Mouse (Mus musculus): ENCODE data around the gene Cyp46a1.
A peak's percentile ranks its signal among the peaks of the same experiment; 100 is the strongest.

Gene Cyp46a1

GRCm38 (mm10) chr12:108333895-108334445, at the start of gene Cyp46a1:
TSS of gene Cyp46a1 (plus strand) at chr12:108334381.
- DNase-seq (ENCODE audit: low spot score), result peak; percentile 99

- no peak for DNase-seq (ENCODE audit: low spot score)
These were observed 49.5 kb upstream of the Cyp46a1 start for GRCm38 (mm10) chr12:108284455-108285224.

DNA sequence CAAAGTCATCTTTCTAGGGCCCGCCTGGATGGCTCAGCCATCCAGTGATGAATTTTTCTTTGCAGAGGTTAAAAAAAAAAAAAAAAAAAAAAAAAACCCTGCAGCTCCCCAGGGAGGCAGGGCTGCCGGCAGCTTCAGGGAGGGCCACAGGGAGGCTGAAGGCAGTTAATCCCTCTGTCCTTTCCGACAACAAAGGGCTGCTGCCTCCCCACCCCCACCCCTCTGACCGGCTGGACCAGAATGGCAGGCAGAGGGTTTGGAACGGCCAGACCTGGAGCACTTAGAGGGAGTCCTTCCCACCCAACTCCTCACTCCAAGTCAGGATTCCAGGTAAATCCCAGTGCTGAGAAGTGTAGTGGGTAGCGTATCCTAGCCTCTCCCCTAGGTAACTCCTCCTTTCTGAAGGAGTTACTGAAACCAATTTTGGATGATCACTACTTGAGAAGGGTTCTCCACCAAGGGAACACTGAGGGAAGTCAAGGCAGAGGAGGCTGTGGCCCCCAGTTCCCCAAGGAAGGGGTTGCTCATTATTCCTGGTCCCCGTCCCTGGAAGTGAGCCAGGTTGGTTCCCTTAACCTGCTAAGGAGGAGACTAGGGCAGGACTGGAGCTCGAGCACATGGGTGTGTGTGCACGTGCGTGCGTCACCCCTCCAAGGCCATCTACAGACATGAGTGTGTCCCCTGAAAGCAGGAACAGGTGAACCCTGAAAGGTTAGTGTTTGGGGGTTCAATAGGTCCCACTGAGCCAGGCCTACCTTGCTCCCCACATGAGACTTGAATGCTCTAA, 48.8 kb upstream of the Cyp46a1 start:
- DNase-seq (ENCODE audit: low spot score), result no peak

DNA sequence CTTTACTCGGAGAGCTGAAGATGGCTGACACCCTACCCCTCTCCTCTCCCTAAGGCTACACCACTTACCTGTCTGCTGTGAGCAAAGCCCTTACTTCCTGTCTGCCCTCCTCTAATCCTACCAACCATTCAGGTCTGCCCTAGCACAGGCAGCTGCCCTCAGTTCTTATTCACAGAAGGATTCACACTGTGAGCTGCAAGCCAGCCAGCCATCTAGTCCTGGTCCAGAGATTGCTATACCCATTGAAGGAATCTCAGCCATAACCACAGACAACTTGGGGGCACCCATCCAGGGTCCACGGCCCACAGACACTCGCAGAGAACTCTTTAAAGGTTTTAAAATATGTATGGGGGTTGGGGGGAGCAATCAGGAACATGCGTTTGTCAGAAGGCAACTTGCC, 47.8 kb upstream of the Cyp46a1 start:
- DNase-seq (ENCODE audit: low spot score), result no peak

DNA sequence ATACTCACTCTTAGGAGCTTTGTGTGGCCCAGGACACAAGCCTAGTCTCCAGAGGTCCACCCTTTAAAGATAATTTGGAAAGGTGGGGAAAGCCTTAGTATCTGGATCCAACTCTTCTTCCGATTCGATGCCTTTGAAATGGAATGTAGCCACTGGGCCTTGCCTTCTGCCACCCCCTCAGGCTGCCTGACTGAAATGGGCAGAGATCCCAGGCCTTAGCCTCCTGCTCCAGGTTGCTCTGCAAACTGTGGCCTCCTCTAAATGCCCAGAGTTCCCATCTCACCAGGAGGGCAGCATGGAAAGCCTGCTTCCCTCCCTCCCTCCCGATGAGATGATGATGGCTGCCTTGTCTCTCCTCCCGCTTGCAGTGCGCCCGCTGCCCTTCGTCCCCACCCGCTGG, 47.2 kb upstream of the Cyp46a1 start:
- DNase-seq (ENCODE audit: low spot score), result no peak

- DNase-seq (ENCODE audit: low spot score), result no peak
These were observed 45.9 kb upstream of the Cyp46a1 start for GRCm38 (mm10) chr12:108288127-108288880.

- DNase-seq (ENCODE audit: low spot score), result no peak
These were observed 41.8 kb upstream of the Cyp46a1 start for GRCm38 (mm10) chr12:108292419-108292818.

- DNase-seq (ENCODE audit: low spot score), result peak; percentile 67
These were observed 41.2 kb upstream of the Cyp46a1 start for GRCm38 (mm10) chr12:108292957-108293356.

DNA sequence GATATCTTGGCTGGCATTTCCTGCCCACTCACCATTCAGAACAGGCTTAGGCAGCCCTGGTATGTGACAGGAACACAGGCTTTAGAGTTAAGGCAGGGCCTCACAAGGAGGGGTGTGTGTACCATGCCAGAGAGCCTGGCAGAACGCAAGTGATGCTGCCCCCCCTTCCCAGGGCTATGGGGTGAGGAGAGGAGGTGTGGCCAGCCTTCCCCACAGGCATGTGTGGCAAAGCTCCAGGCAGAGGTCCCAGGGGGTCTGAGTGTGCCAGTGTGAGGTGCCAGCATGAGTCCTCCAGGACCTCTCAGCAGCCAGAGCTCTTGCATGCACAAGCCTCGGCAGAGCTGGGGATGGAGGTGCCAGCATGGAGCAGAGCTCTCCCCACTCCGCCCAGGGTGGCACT, 39.6 kb upstream of the Cyp46a1 start:
- no peak for DNase-seq (ENCODE audit: low spot score)

DNA sequence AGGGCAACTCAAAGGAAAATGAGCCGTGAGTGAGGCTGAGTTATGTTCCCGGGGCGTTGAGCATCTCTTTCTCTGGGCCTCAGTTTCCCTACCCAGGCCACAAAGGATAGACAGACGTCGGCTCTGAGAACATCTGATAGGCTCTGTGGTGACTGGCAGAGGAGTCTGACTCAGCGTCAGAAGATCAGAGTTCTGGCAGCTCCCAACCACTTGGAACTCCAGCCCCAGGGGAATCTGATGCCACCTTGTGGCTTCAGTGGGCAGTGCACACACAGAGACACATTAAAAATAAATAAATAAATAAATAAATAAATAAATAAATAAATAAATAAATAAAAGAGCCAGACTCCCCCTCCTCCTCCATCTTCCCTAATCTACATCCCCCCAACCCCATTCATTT, 37.1 kb upstream of the Cyp46a1 start:
- DNase-seq (ENCODE audit: low spot score), result no peak

DNA sequence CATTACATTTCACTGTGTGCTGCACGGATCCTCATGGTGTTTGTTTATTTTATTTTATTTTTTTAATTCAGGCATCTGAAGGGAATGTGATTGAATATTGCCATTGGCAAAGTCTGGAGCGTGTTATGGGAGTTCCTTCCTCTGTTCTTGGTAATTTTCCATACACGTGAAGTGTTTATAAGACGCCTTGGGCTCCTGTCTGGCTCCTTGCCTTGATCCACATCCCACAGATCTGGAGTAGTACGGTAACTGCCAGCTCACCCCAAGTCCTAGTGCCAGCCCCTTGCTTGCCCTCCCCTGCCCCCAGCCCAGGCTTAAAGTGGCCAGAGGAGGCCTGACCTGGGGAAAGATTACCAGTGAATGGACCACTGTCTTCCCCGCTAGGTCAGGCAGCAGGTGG, 33.2 kb upstream of the Cyp46a1 start:
- DNase-seq (ENCODE audit: low spot score), result no peak

DNA sequence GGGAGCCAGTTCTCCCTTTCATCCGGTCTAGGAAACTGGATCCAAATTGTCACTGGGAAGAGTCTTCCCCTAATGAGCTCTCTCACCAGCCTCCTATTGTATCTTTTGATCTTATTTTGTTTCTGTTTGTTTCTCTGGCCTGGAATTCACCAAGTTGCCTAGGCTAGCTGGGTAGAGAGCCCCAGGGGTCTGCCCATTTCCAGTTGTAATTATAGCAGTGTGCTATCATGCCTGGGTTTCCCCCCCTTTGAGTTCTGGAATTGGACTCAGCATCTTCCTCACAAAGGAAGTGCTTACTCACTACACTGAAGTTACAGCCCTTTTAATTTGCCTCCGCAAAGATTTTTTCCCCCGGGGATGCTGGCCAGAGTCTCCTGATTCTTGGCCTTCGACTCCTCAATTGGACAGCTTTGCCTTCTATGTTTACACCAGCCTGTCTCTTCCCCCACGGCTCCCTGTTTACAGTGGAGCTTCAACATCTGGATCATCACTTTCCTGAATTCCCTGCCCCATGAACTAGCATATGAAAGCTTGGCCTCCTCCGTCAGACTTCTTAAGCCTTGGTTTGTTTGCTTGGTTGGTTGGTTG, 30.3 kb upstream of the Cyp46a1 start:
- no peak for DNase-seq (ENCODE audit: low spot score)

- DNase-seq (ENCODE audit: low spot score), result no peak
These were observed 29.0 kb upstream of the Cyp46a1 start for GRCm38 (mm10) chr12:108305172-108305571.

DNA sequence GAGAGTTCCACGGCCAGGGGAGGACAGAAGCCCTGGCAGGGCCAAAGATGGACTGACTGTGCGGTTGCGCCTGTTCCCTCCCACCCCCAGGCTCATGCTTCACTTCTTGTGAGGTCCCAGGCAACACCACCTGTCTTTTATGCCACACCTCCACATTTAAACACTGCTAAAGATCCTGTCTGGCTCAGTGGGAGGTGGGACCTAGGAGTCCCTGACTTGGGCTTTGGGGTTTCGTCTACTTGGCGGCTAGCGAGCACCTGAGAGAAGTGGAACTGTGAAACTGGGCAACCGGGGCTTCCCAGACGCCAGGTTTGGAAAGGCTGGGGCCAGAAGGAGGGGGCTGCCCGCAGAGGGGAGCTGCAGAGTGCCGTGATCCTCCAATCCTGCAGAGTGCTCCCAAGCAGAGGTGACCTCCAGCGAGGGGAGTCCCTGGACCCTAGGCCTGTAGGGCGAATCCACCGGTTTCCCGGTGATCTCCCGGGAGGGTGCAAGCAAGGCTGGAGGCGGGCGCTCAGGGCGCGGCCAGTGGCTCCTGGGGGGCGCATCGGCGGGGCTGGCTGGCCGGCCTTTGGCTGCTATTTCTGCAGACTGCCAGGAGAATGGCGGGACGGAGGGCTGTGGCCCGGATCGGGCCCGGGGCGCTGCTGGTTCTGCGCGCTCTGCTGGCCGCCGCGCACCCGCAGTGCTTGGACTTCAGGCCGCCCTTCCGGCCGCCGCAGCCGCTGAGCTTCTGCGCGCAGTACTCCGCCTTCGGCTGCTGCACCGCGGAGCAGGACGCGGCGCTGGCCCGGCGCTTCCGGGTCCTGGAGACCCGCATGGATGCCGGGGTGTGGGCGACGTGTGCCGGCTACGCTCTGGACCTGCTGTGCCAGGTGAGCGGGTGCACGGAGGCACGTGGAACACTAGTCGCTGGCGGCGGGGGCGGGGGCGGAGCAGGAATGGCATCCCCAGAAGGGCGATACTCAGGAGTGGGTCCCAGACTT, 28.1 kb upstream of the Cyp46a1 start, which contains the start of gene Hhipl1:
Gene Hhipl1 (plus strand): TSS at position 459 of the 983 bp plus-strand sequence.
- DNase-seq (ENCODE audit: low spot score), result peak; percentile 41

DNA sequence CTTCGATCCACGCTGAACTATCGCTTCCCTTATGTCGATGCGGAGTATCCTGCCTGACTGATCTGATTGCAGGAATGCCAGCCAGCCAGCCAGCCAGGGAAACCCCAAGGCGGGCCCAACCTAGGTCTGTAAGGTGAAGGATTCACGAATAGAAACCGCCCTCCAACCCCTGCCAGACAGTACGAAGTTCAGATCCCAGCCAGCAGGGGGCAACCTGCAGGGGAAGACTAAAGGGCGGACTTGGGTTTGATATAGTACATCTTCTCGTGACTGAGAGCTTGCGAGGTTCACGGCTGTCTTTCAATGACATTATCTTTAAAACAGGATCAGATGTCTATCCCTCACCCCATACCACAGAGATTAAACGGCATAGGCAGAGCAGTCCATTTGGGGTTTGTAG, 26.6 kb upstream of the Cyp46a1 start:
- DNase-seq (ENCODE audit: low spot score), result no peak

GRCm38 (mm10) chr12:108308363-108308856, 25.8 kb upstream of the Cyp46a1 start:
- DNase-seq (ENCODE audit: low spot score), result no peak

DNA sequence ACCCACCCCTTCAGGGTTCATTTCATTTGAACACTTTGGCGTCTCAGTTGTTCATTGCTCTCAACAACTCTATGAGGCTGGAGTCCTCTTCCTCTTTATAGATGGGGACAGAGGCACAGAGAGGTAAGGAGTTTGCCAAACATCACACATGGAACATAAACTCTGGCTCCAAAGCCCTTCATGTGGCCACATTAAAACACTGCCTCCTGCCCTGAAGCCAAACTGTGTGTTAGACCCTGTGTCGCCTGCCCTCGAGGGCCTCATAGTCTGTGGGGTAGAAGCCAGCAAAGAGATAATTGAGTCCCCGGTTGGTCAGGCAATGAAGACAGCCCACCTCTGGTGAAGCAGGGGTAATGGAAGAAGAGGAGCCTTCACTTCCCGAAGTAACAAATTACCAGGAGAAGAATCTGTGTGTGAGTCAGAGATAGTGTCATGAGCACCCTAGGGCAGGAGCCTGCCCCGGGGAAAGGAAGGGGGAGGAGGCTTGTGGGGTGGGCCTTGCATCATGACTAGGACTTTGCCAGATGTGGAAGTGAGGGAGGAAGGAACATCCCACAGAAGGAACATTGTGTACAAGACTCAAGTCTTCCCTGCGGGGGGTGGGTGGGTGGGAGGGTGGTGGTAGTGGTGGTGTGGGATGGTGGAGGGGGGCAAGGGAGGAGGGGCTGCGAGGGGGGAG, 24.9 kb upstream of the Cyp46a1 start:
- no peak for DNase-seq (ENCODE audit: low spot score)

GRCm38 (mm10) chr12:108310041-108310440, 24.1 kb upstream of the Cyp46a1 start:
- DNase-seq (ENCODE audit: low spot score), result no peak

DNA sequence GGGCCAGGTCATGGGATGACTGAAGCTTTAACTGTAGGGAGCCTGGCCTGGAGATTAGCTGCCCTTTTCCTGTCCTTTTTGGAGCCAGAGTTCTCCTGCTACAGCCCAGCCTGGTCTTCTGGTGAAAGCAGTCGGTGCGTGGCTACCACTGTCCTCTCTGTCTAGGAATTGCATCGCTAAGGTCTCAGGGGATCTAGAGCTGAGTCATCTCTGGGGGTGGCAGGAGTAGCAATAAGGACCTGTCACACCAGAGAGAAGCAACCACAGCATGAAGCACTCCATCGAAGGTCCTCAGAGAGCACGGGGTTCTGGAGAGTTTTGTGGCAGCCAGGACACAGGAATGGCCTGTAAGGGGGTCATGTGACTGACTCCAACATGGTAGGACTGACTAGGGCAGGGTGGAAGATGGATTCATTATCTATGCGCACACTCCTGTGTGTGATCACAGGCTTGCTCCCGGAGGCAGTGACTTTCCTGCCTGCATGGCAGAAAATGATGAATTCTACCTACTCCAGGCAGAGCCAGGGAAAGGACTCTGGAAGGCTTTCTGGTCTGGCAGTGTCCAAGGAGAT, 23.6 kb upstream of the Cyp46a1 start:
- DNase-seq (ENCODE audit: low spot score), result no peak
